ENCODE assay signal across 17 mouse cellular contexts in genomic region chr12:9368682-9369081, GRCm38 (mm10).
DNase-seq lines count a peak whose midpoint lies in the region; ATAC-seq and TF ChIP-seq lines count a peak whose summit lies in the region.
"Had no signal": no experiment of that assay in that cellular context is flagged by ENCODE, and none has a peak within 500 bp of the region (broad histone marks: within the 10 kb centered on the region; RNA-seq: fewer than 3 reads in every experiment).

No protein-coding gene starts in this region.

- no peak for TF ChIP-seq POLR2A in heart, adult 2 months (IDR thresholded peaks at IDR 0.05; ENCODE audit: insufficient read depth, low read depth, low read length)

- H3K79me2 ChIP-seq in heart, adult 2 months (replicated peaks; ENCODE audit: control insufficient read depth, insufficient read depth, low read length), result no peaks in the 10 kb centered on the region

- intact Hi-C loops in heart, postnatal 36 days (cut with DNase I), result no loop called here
- intact Hi-C loops in heart, adult 2 months (cut with DNase I), result no loop called here

- H3K4me2 ChIP-seq in intestine, embryonic 16.5 days (ENCODE audit: low read depth, low read length), result no peak overlapping the region
- H3K4me2 ChIP-seq: heart, embryonic 13.5 days; hindbrain, embryonic 13.5 days; liver, embryonic 11.5 days; midbrain, embryonic 12.5 days; neural tube, embryonic 12.5 days had no signal

- peak; percentile 77 for ATAC-seq in intestine, embryonic 16.5 days

- TF ChIP-seq EP300 in heart, adult 2 months (IDR thresholded peaks at IDR 0.05; ENCODE audit: insufficient read depth, low read depth, low read length), result no peak

- H3K36me3 ChIP-seq in intestine, embryonic 16.5 days (ENCODE audit: control insufficient read depth, insufficient read depth, low read length), result no peaks in the 10 kb centered on the region
- H3K36me3 ChIP-seq in heart, adult 2 months (ENCODE audit: control insufficient read depth, insufficient read depth, low read length), result no peaks in the 10 kb centered on the region
- H3K36me3 ChIP-seq: heart, embryonic 13.5 days; hindbrain, embryonic 13.5 days; midbrain, embryonic 12.5 days; neural tube, embryonic 12.5 days had no signal

- H3K27ac ChIP-seq in intestine, embryonic 16.5 days (ENCODE audit: low read length), result no peak overlapping the region
- no peak overlapping the region for H3K27ac ChIP-seq in heart, adult 2 months
- H3K27ac ChIP-seq: heart, embryonic 13.5 days; hindbrain, embryonic 13.5 days; midbrain, embryonic 12.5 days; neural tube, embryonic 12.5 days had no signal

- H3K4me3 ChIP-seq in intestine, embryonic 16.5 days (ENCODE audit: low read length), result no peak overlapping the region
- H3K4me3 ChIP-seq in heart, adult 2 months, result no peak overlapping the region
- H3K4me3 ChIP-seq: erythroblast, embryonic 14.5 days; heart, embryonic 13.5 days; hindbrain, embryonic 13.5 days; midbrain, embryonic 12.5 days; neural tube, embryonic 12.5 days had no signal

- no peak overlapping the region for H3K9ac ChIP-seq in intestine, embryonic 16.5 days (ENCODE audit: low read depth, low read length)
- H3K9ac ChIP-seq in heart, adult 2 months (ENCODE audit: low read depth, low read length), result no peak overlapping the region
- H3K9ac ChIP-seq: heart, embryonic 13.5 days; hindbrain, embryonic 13.5 days; midbrain, embryonic 12.5 days; neural tube, embryonic 12.5 days had no signal

- DNase-seq in gastrocnemius, adult 18-20 months (ENCODE audit: low spot score), result peak; percentile 20
- DNase-seq in gastrocnemius, postnatal 10 days, result no peak
- peak; percentile 11 to 38 for DNase-seq in urinary bladder, postnatal 36 days (ENCODE audit: low spot score in 2 of 2)
- DNase-seq in urinary bladder, postnatal 10 days (ENCODE audit: low spot score), result no peak
- no peak for DNase-seq in heart, postnatal 36 days
- no peak for DNase-seq in thymus, postnatal 0 days (ENCODE audit: low spot score)
- DNase-seq in heart, adult 2 months, result no peak
- DNase-seq: kidney, postnatal 10 days; right cerebral cortex, adult 18-20 months; thymus, adult 18-20 months had no signal

- TF ChIP-seq CTCF in heart, adult 2 months (IDR thresholded peaks at IDR 0.05), result no peak

- no peaks in the 10 kb centered on the region for H3K9me3 ChIP-seq in intestine, embryonic 16.5 days (ENCODE audit: control insufficient read depth, low read length)
- H3K9me3 ChIP-seq: heart, embryonic 13.5 days; hindbrain, embryonic 13.5 days; midbrain, embryonic 12.5 days; neural tube, embryonic 12.5 days had no signal

- H3K27me3 ChIP-seq in intestine, embryonic 16.5 days (replicated peaks; ENCODE audit: control insufficient read depth, insufficient read depth, low read length), result no peaks in the 10 kb centered on the region
- H3K27me3 ChIP-seq in heart, adult 2 months (ENCODE audit: control insufficient read depth, insufficient read depth, low read length), result no peaks in the 10 kb centered on the region
- H3K27me3 ChIP-seq: heart, embryonic 13.5 days; hindbrain, embryonic 13.5 days; midbrain, embryonic 12.5 days; neural tube, embryonic 12.5 days had no signal

- 54% methylated on average over 5 of the region's 5 CpGs for WGBS in intestine, embryonic 16.5 days
- 88% methylated on average over 5 of the region's 5 CpGs for WGBS in heart, adult 2 months

- H3K4me1 ChIP-seq in intestine, embryonic 16.5 days (ENCODE audit: control insufficient read depth, insufficient read depth, low read length), result no peaks in the 10 kb centered on the region
- no peaks in the 10 kb centered on the region for H3K4me1 ChIP-seq in heart, adult 2 months (ENCODE audit: control insufficient read depth, insufficient read depth, low read length)
- H3K4me1 ChIP-seq: heart, embryonic 13.5 days; hindbrain, embryonic 13.5 days; midbrain, embryonic 12.5 days; neural tube, embryonic 12.5 days had no signal

Comparison
In these comparisons a context has a peak if more than half of its experiments do, and no peak if none do; other contexts are left out.
1. DNase-seq: peak in gastrocnemius, adult 18-20 months (single experiment) and urinary bladder, postnatal 36 days (2 of 2); none in gastrocnemius, postnatal 10 days (single experiment), urinary bladder, postnatal 10 days (single experiment), heart, postnatal 36 days (0 of 2), thymus, postnatal 0 days (single experiment) and heart, adult 2 months (0 of 2).